Comparison of ENCODE assay signal across 8 mouse cellular contexts in the genomic region with DNA sequence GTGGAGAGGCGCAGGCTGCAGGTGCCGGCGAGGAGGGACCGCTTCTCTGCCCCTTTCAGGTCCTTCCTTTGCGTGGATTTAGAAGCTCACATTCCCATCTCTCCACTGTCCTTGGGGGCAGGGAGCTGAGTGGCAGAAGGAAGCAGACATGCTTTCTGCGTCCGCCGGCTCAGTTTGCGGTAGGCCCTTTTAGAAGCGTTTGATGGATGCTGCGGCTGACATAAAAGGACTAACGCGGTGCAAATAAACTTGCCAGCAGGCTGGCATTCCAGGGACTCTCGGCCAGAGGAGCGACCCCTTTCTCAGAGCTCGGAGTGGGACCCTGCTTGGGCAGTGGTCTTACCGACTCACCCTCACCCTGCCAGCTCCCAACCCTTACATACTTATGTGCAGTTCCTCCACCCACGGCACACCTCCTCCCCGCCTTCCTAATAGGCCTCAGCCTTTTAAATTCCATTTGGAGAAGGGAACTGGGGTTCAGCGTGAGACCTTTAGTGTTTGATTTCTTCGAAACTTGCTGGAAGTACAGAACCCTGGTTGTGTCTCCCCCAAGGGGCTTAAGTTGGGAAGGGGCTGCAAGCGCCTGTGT. TPM values are rescaled to one million over a fixed set of nuclear protein-coding genes. Genes with fewer than 3 reads are reported as not detected.
A peak's percentile ranks its signal among the peaks of the same experiment; 100 is the strongest.
DNase-seq lines count a peak whose midpoint lies in the region; ATAC-seq and TF ChIP-seq lines count a peak whose summit lies in the region.

No protein-coding gene starts in this region.

- H3K4me3 ChIP-seq in C2C12 (ENCODE audit: insufficient read depth, poor library complexity, severe bottlenecking), result peak overlapping the region; percentile 37
- H3K4me3 ChIP-seq in embryonic facial prominence, embryonic 13.5 days, result peak overlapping the region; percentile 76
- peak overlapping the region; percentile 85 for H3K4me3 ChIP-seq in kidney, embryonic 16.5 days (ENCODE audit: low read length)
- H3K4me3 ChIP-seq in neural tube, embryonic 13.5 days, result peak overlapping the region; percentile 73

- no peaks in the 10 kb centered on the region for H3K27me3 ChIP-seq in C2C12 (ENCODE audit: control insufficient read depth, insufficient read depth, insufficient read length)
- H3K27me3 ChIP-seq in embryonic facial prominence, embryonic 13.5 days, result no peaks in the 10 kb centered on the region
- no peaks in the 10 kb centered on the region for H3K27me3 ChIP-seq in kidney, embryonic 16.5 days (ENCODE audit: insufficient read depth, low read length)
- no peaks in the 10 kb centered on the region for H3K27me3 ChIP-seq in neural tube, embryonic 13.5 days

- no peaks in the 10 kb centered on the region for H3K9me3 ChIP-seq in embryonic facial prominence, embryonic 13.5 days
- H3K9me3 ChIP-seq in kidney, embryonic 16.5 days (ENCODE audit: low read length), result no peaks in the 10 kb centered on the region
- H3K9me3 ChIP-seq in neural tube, embryonic 13.5 days, result no peaks in the 10 kb centered on the region

- WGBS in embryonic facial prominence, embryonic 13.5 days, result 2% methylated on average over 22 of the region's 22 CpGs
- WGBS in kidney, embryonic 16.5 days, result 3% methylated on average over 22 of the region's 22 CpGs
- WGBS in neural tube, embryonic 13.5 days, result 2% methylated on average over 22 of the region's 22 CpGs

- peak overlapping the region; percentile 81 for H3K9ac ChIP-seq in embryonic facial prominence, embryonic 13.5 days
- peak overlapping the region; percentile 72 for H3K9ac ChIP-seq in kidney, embryonic 16.5 days (replicated peaks; ENCODE audit: low read length)
- H3K9ac ChIP-seq in neural tube, embryonic 13.5 days, result peak overlapping the region; percentile 79

- H3K79me3 ChIP-seq in C2C12 (ENCODE audit: low read depth), result no peaks in the 10 kb centered on the region

- peaks cover 27% of the 10 kb centered on the region for H3K4me1 ChIP-seq in embryonic facial prominence, embryonic 13.5 days
- peaks cover 9% of the 10 kb centered on the region for H3K4me1 ChIP-seq in kidney, embryonic 16.5 days (ENCODE audit: insufficient read depth, low read length)
- H3K4me1 ChIP-seq in neural tube, embryonic 13.5 days (replicated peaks), result peaks cover 23% of the 10 kb centered on the region

- TF ChIP-seq CTCF in C2C12 (IDR thresholded peaks at IDR 0.05; ENCODE audit: control insufficient read depth, insufficient read depth, insufficient read length), result no peak

- ATAC-seq in embryonic facial prominence, embryonic 13.5 days (ENCODE audit: insufficient number of reproducible peaks, insufficient read depth, low FRiP score, low TSS enrichment, low read depth), result no peak
- ATAC-seq in kidney, embryonic 16.5 days (ENCODE audit: low FRiP score, low TSS enrichment), result peak; percentile 33; the same call in 1 of the 2 replicates
- ATAC-seq in neural tube, embryonic 13.5 days (ENCODE audit: low read depth), result peak; percentile 25

- H3K79me2 ChIP-seq in C2C12 (ENCODE audit: control insufficient read depth, insufficient read depth), result no peaks in the 10 kb centered on the region

- intact Hi-C loops in heart, postnatal 14 days (cut with DNase I), result loop anchor here (5.0 kb wide), 1 partner anchor 128 kb away; a partner anchor contains a TSS

- H3K4me2 ChIP-seq in embryonic facial prominence, embryonic 13.5 days, result peak overlapping the region; percentile 86
- H3K4me2 ChIP-seq in kidney, embryonic 16.5 days (replicated peaks; ENCODE audit: low read depth, low read length), result peak overlapping the region; percentile 71
- H3K4me2 ChIP-seq in neural tube, embryonic 13.5 days, result peak overlapping the region; percentile 78

- peak; percentile 91 for DNase-seq in heart, adult 11 months
- DNase-seq in heart, postnatal 14 days, result no peak
- no peak for DNase-seq in left cerebral cortex, adult 8-10 months (ENCODE audit: low spot score in 2 of 2)
- DNase-seq in yolk sac, embryonic 10.5 days (ENCODE audit: low spot score), result no peak

- H3ac ChIP-seq in C2C12 (ENCODE audit: control insufficient read depth, insufficient read length, low read depth), result peak overlapping the region; percentile 81

- H3K27ac ChIP-seq in embryonic facial prominence, embryonic 13.5 days, result peak overlapping the region; percentile 88
- H3K27ac ChIP-seq in kidney, embryonic 16.5 days (ENCODE audit: low read length), result peak overlapping the region; percentile 57
- peak overlapping the region; percentile 85 for H3K27ac ChIP-seq in neural tube, embryonic 13.5 days (replicated peaks)

- no peaks in the 10 kb centered on the region for H3K36me3 ChIP-seq in C2C12 (ENCODE audit: control insufficient read depth, insufficient read depth)
- no peaks in the 10 kb centered on the region for H3K36me3 ChIP-seq in embryonic facial prominence, embryonic 13.5 days
- H3K36me3 ChIP-seq in kidney, embryonic 16.5 days (ENCODE audit: insufficient read depth, low read length), result no peaks in the 10 kb centered on the region
- H3K36me3 ChIP-seq in neural tube, embryonic 13.5 days, result peaks cover 5% of the 10 kb centered on the region; the same call in 1 of the 2 replicates

TF ChIP-seq in C2C12, 6 proteins besides CTCF, POLR2A, EP300 and RAD21:
- TF ChIP-seq MYOG (IDR thresholded peaks at IDR 0.05; ENCODE audit: control insufficient read depth, extremely low read depth, insufficient read length), result no peak
- no peak for TF ChIP-seq CEBPB (IDR thresholded peaks at IDR 0.05; ENCODE audit: low read depth)
- no peak for TF ChIP-seq FOSL1 (IDR thresholded peaks at IDR 0.05; ENCODE audit: insufficient read depth, low read length, poor library complexity, severe bottlenecking)
- TF ChIP-seq MAX (IDR thresholded peaks at IDR 0.05), result no peak
- TF ChIP-seq USF1 (IDR thresholded peaks at IDR 0.05; ENCODE audit: low read depth), result no peak
- no peak for TF ChIP-seq MYOD1 (IDR thresholded peaks at IDR 0.05; ENCODE audit: control insufficient read depth, insufficient read length, low read depth)

RNA-seq across cellular contexts. Expression of a gene that starts 8.5 kb away (rescaled TPM):
- total RNA-seq in heart, postnatal 14 days (2021), result 10 to 100 TPM; 28.0 to 29.9 TPM
- polyA plus RNA-seq in C2C12 (2012; fragmentation: generic; extraction: Trizol), result 7.2 TPM
- 32.3 and 33.4 TPM in 2 replicates for polyA plus RNA-seq in embryonic facial prominence, embryonic 13.5 days (2015; fragmentation: Nextera tagmentation; extraction: Ambion mirVana)
- polyA plus RNA-seq in kidney, embryonic 16.5 days (2015; fragmentation: Nextera tagmentation; extraction: Ambion mirVana), result 30.3 and 30.9 TPM in 2 replicates
- 60.7 and 63.7 TPM in 2 replicates for polyA plus RNA-seq in neural tube, embryonic 13.5 days (2015; fragmentation: Nextera tagmentation; extraction: Ambion mirVana)
- total RNA-seq in left cerebral cortex, adult 8-10 months (2022), result 100 to 1,000 TPM; 162 to 190 (median 168) TPM

RNA-seq across cellular contexts. Expression of a gene that starts 32.9 kb away (rescaled TPM):
- not detected for total RNA-seq in heart, postnatal 14 days (2021)
- polyA plus RNA-seq in C2C12 (2012; fragmentation: generic; extraction: Trizol), result not detected
- polyA plus RNA-seq in embryonic facial prominence, embryonic 13.5 days (2015; fragmentation: Nextera tagmentation; extraction: Ambion mirVana), result not detected in 2 replicates
- polyA plus RNA-seq in kidney, embryonic 16.5 days (2015; fragmentation: Nextera tagmentation; extraction: Ambion mirVana), result not detected in 2 replicates
- not detected in 2 replicates for polyA plus RNA-seq in neural tube, embryonic 13.5 days (2015; fragmentation: Nextera tagmentation; extraction: Ambion mirVana)
- total RNA-seq in left cerebral cortex, adult 8-10 months (2022), result under 1 TPM in 1 of 4 experiments, not detected in 3; 0.53 TPM
